Mouse (Mus musculus) granulocyte monocyte progenitor cell, adult 5-6 weeks (primary cell): Measurements from ENCODE around the gene Rbmxl1. TPM values are rescaled to one million over a fixed set of nuclear protein-coding genes. Genes with fewer than 3 reads are reported as not detected.
"Not testable (repeated sequence)": the region's sequence is repeated elsewhere in the genome, so short reads cannot be mapped to it uniquely, and the experiment has no call there.

Experiments
- ATAC-seq: replicated peaks from 2 replicates; pipeline ENCODE4 v1.8.0; 2016; ENCODE audit warnings: mild to moderate bottlenecking, moderate TSS enrichment, inconsistent platforms; ENCODE audit not compliant: poor library complexity, severe bottlenecking
- total RNA-seq, 2 experiments: library from RNA; stranded (forward) in 1 of 2; stranded (reverse) in 1 of 2; fragments of 200-712, 200-1000 nt in 1 of 2; fragments of >200 nt in 1 of 2; fragmentation: Nextera tagmentation in 1 of 2; gene quantifications; 2 replicates each; pipeline ENCODE4 v1.2.3; 2014 to 2017

The Rbmxl1 gene
- total RNA-seq, 2 experiments from 2014 or later: 190 to 196 TPM

GRCm38 (mm10) chr8:78502706-78503105, 6.0 kb downstream of the Rbmxl1 start:
- no peak for ATAC-seq

GRCm38 (mm10) chr8:78496273-78496672, 12.4 kb downstream of the Rbmxl1 start:
- ATAC-seq: not testable (repeated sequence)

GRCm38 (mm10) chr8:78493031-78493430, 15.7 kb downstream of the Rbmxl1 start:
- ATAC-seq: no peak

GRCm38 (mm10) chr8:78489733-78490132, 19.0 kb downstream of the Rbmxl1 start:
- no peak for ATAC-seq

GRCm38 (mm10) chr8:78477051-78477829, 31.5 kb downstream of the Rbmxl1 start:
- ATAC-seq: no peak

- no peak for ATAC-seq
These were observed 40.8 kb downstream of the Rbmxl1 start for GRCm38 (mm10) chr8:78467889-78468288.

- no peak for ATAC-seq
These were observed 44.8 kb downstream of the Rbmxl1 start for GRCm38 (mm10) chr8:78463941-78464340.

- no peak for ATAC-seq
These were observed 52.3 kb downstream of the Rbmxl1 start for GRCm38 (mm10) chr8:78456441-78456840.

Other genes with a start within 250 kb of the Rbmxl1 start
- not detected in 2 replicates for gene Pou4f2, start 72.3 kb downstream of the Rbmxl1 start, total RNA-seq (2014; fragmentation: Nextera tagmentation)
- gene Pou4f2, start 72.3 kb downstream of the Rbmxl1 start, total RNA-seq (2017): not detected in 2 replicates
- 24.0 and 27.9 TPM in 2 replicates for gene Slc10a7, start 448 bp upstream of the Rbmxl1 start, total RNA-seq (2014; fragmentation: Nextera tagmentation)
- gene Slc10a7, start 448 bp upstream of the Rbmxl1 start, total RNA-seq (2017): 21.3 and 25.1 TPM in 2 replicates